Mouse (Mus musculus) c-Kit-positive CD71-negative TER-119-negative erythroid progenitor cells, embryonic 14.5 days (primary cell): Measurements from ENCODE around the gene Rhox3a.
"Not testable (repeated sequence)": the region's sequence is repeated elsewhere in the genome, so short reads cannot be mapped to it uniquely, and the experiment has no call there.

Experiments
- DNase-seq: peaks from one replicate; pipeline ENCODE4 v3.0.0-alpha.2; 2013; ENCODE audit warnings: low read depth

The Rhox3a gene

GRCm38 (mm10) chrX:37249619-37250018 lies at the start of gene Rhox3a:
Gene Rhox3a, plus strand, starts transcription at chrX:37249919.
- not testable (repeated sequence) for DNase-seq

DNA sequence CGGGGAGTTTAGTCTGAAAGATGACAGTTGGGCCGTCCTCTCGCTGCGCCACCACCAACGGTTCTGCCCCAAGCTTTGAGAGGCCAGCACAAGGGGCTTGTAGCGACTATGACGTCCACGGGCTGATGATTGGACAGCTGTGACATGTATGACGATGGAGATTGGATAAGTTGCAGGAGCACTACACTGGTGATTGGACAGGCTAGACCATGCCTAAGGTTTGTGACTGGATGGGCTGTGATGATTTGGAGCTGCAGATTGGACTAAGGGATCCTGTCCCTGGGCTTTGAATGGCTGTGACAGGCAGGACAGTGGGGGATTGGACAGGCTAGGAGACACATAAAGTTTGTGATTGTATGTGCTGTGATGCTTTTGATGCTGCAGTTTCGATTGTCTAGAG lies 38.8 kb upstream of the Rhox3a start, which contains the start of gene Gm9:
TSS of gene Gm9 (minus strand) at position 101 of the 400 bp plus-strand sequence.
- no peak for DNase-seq

GRCm38 (mm10) chrX:37222158-37222557 lies 27.6 kb upstream of the Rhox3a start, which contains the start of gene Rhox1:
Gene Rhox1, minus strand, starts transcription at chrX:37222258.
- DNase-seq: not testable (repeated sequence)

DNA sequence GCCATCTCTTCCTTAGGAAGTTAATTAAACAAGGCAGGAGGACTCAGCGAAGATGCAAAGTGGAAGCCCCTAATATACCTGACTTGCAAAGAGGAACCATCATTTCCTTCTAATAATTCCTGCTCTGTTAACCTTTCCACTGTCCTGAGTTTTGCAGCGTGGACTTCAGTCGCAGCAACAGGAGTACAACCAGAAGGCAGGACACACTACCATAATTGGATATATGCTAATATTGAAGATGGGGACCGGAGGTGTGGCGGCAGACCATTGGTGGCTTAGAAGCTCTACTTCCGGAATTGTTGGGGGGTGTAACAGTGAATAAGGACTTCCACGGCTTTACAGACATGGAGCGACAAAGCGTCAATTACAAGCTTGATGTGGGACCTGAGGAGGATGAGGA lies 5.0 kb upstream of the Rhox3a start, which contains the start of gene Rhox2a:
TSS of gene Rhox2a (plus strand) at position 301 of the 400 bp plus-strand sequence.
- not testable (repeated sequence) for DNase-seq

- not testable (repeated sequence) for DNase-seq
Observed at GRCm38 (mm10) chrX:37265038-37265437, 15.3 kb downstream of the Rhox3a start, which contains the start of gene Rhox4a. Gene Rhox4a, plus strand, starts transcription at chrX:37265338.
